Mouse (Mus musculus): ENCODE data around the gene Vamp8.
A peak's percentile ranks its signal among the peaks of the same experiment; 100 is the strongest.

Vamp8 gene

GRCm38 (mm10) chr6:72348411-72348810 lies 42.1 kb downstream of the Vamp8 start:
- DNase-seq: peak; percentile 24

DNA sequence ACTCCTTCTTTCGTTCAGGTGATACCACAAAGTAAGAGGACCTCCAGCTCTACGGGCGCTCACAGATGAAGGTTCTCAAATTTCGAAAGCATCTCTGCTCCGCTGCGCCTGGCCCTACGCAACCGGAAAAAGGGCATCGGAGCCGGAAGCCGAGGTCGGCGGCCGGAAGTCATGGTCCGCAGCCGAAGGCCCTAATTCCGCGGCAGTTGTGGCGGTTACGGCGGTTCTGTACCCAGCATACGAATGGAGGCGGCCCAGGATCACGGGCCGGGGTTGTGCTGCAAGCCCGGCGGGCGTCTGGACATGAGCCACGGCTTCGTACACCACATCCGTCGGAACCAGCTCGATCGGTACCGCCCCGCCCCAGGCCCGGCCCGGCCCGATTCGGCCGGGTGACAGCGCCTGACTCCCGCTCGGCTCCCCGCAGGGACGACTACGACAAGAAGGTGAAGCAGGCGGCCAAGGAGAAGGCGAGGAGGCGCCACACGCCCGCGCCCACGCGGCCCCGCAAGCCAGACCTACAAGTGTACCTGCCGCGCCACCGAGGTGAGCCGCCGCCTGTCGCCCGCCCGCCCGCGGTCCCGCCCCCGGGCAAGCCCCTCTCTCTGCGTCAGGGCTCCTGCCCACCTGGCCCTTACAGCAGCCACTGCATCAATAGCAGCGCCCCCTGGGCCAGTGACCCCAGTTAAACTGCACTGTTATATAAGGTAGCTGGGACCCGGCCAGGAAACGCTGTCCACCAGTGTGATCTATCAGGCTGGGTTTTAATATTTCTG lies 43.1 kb downstream of the Vamp8 start, which contains the start of gene 0610030E20Rik:
Gene 0610030E20Rik (plus strand): TSS at position 152 of the 776 bp plus-strand sequence.
- peak; percentile 90 for DNase-seq

DNA sequence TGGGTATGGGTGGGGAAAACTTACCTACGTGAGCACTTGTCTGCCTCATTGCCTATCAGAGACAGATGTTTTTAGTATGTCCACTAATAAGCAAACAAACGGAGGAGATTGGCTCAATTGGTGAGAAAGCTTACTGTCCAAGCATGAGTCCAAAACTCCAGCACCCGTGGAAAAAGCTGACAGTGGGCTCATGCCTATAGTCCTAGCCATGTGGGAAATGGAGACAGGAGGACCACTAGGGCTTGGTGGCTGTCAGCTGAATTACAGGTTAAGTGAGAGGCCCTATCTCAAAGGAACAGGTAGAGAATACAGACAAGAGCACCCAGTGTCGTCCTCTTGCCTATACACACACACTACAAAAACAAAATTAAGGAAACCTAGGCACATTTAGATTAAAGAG lies 44.2 kb downstream of the Vamp8 start:
- no peak for DNase-seq

DNA sequence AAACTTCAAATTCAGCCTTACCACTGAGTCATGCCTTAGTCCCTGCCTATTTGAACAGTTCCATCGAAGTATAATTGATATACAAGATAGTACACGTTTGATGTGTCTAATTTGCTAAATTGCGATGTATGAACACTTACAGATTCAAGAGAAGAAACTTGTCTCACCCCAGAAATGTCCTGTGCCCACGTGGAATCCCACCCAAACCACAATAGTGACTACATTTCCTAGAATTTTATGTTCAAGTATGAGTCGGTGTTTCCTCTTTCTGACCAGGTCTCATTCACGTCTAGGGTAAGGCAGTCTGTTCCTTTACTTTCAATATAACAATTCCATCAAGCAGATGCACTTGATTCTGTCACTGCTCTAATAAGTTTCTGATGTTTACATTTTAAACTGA lies 44.9 kb downstream of the Vamp8 start:
- DNase-seq: no peak

DNA sequence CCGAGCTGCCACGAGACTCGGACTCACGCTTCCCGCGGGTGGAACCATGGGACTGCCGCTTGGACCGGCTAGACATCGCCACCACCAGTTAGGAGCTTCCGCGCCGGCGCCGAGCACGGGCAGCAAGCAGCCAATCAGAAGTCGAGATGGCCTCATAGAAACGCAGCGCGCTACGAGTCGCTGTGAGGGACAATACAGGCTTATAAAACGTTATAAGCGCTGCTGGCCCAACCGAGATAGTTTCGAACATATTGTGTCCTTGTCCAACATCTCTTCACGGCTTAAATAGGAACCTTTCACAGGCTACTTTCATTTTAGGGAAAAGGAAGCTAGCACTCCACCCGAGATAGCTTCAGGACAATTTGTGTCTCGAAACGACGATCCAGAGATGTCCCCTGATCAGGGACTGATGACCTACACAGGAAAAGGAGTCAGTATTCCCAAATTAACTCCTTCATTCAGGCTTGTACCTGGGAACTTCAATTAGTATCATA lies 45.4 kb downstream of the Vamp8 start, which contains the start of gene Usp39:
Gene Usp39 (minus strand): TSS at position 111 of the 494 bp plus-strand sequence.
- DNase-seq: peak; percentile 90

GRCm38 (mm10) chr6:72344396-72345073 lies 46.0 kb downstream of the Vamp8 start:
- DNase-seq: no peak

DNA sequence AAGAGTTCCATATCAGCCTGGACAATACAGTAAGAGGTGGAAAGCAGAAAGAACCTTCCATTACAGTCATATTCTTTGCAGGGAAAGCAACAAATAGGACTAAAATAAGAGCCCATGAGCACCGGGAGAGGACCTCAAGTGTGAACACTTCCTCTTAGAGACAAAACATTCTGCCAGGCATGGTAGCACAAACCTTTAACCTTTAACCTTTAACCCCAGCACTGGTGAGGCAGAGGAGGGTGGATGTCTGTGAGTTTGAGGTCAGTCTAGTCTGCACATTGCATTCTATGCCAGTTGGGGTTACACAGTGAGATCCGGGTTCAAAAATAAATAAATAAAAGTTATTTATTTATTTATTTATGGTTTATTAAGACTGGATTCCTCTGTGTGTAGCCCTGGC lies 50.0 kb downstream of the Vamp8 start:
- no peak for DNase-seq

All from thymus, postnatal 14 days (tissue).